Mouse (Mus musculus): ENCODE measurements around the gene Dap. TPM values are rescaled to one million over a fixed set of nuclear protein-coding genes. Genes with fewer than 3 reads are reported as not detected.

Dap gene
- polyA plus RNA-seq, 1 experiment from 2014 or later: 112 TPM

- Histone ChIP-seq H3K4me3 (no peak overlapping the region), H3K4me2 (no peak overlapping the region), H3K27me3 (no peaks in the 10 kb centered on the region), H3K27ac (no peak overlapping the region), H3K9me3 (no peaks in the 10 kb centered on the region), H3K36me3 (no peaks in the 10 kb centered on the region), H3K4me1 (no peaks in the 10 kb centered on the region), H3K9ac (no peak overlapping the region)
- ATAC-seq (ENCODE audit: insufficient number of reproducible peaks, low FRiP score, low TSS enrichment, low read depth): no peak
- WGBS: 67% methylated on average over 2 of the region's 2 CpGs
Observed at GRCm38 (mm10) chr15:31312001-31312400, 87.9 kb downstream of the Dap start.

GRCm38 (mm10) chr15:31315630-31316231, 91.6 kb downstream of the Dap start:
- Histone ChIP-seq H3K4me2 (no peak overlapping the region), H3K27ac (no peak overlapping the region), H3K9ac (no peak overlapping the region), H3K9me3 (no peaks in the 10 kb centered on the region), H3K4me1 (peaks cover 16% of the 10 kb centered on the region), H3K27me3 (no peaks in the 10 kb centered on the region), H3K4me3 (no peak overlapping the region), H3K36me3 (no peaks in the 10 kb centered on the region)
- peak; percentile 75; the same call in 1 of the 2 replicates for ATAC-seq (ENCODE audit: insufficient number of reproducible peaks, low FRiP score, low TSS enrichment, low read depth)
- WGBS: 5% methylated on average over 5 of the region's 5 CpGs

- H3K4me2 ChIP-seq: no peak overlapping the region
- H3K4me1 ChIP-seq: peaks cover 16% of the 10 kb centered on the region
- no peak for ATAC-seq (ENCODE audit: insufficient number of reproducible peaks, low FRiP score, low TSS enrichment, low read depth)
- H3K36me3 ChIP-seq: no peaks in the 10 kb centered on the region
- no peak overlapping the region for H3K27ac ChIP-seq
- no peak overlapping the region for H3K4me3 ChIP-seq
- H3K9me3 ChIP-seq: no peaks in the 10 kb centered on the region
- H3K27me3 ChIP-seq: no peaks in the 10 kb centered on the region
- WGBS: 89% methylated on average over 3 of the region's 3 CpGs
- H3K9ac ChIP-seq: no peak overlapping the region
Observed at GRCm38 (mm10) chr15:31317056-31317805, 93.1 kb downstream of the Dap start.

GRCm38 (mm10) chr15:31318158-31318955, 94.2 kb downstream of the Dap start:
- Histone ChIP-seq H3K36me3 (no peaks in the 10 kb centered on the region), H3K27me3 (no peaks in the 10 kb centered on the region), H3K27ac (peak overlapping the region; percentile 67), H3K4me2 (no peak overlapping the region), H3K4me1 (peaks cover 16% of the 10 kb centered on the region), H3K4me3 (no peak overlapping the region), H3K9me3 (no peaks in the 10 kb centered on the region), H3K9ac (no peak overlapping the region)
- ATAC-seq (ENCODE audit: insufficient number of reproducible peaks, low FRiP score, low TSS enrichment, low read depth): no peak
- WGBS: 18% methylated on average over 6 of the region's 6 CpGs

GRCm38 (mm10) chr15:31319046-31319445, 94.9 kb downstream of the Dap start:
- Histone ChIP-seq H3K27me3 (no peaks in the 10 kb centered on the region), H3K4me2 (no peak overlapping the region), H3K9ac (no peak overlapping the region), H3K4me1 (peaks cover 16% of the 10 kb centered on the region), H3K4me3 (no peak overlapping the region), H3K9me3 (no peaks in the 10 kb centered on the region), H3K36me3 (no peaks in the 10 kb centered on the region), H3K27ac (no peak overlapping the region; the same call in 1 of the 2 replicates)
- 65% methylated on average over 4 of the region's 4 CpGs for WGBS
- no peak for ATAC-seq (ENCODE audit: insufficient number of reproducible peaks, low FRiP score, low TSS enrichment, low read depth)

- H3K9ac ChIP-seq: no peak overlapping the region
- no peak overlapping the region for H3K4me3 ChIP-seq
- no peaks in the 10 kb centered on the region for H3K9me3 ChIP-seq
- WGBS: 48% methylated on average over 12 of the region's 12 CpGs
- H3K27me3 ChIP-seq: no peaks in the 10 kb centered on the region
- no peak for ATAC-seq (ENCODE audit: insufficient number of reproducible peaks, low FRiP score, low TSS enrichment, low read depth)
- no peak overlapping the region for H3K27ac ChIP-seq
- H3K36me3 ChIP-seq: no peaks in the 10 kb centered on the region
- H3K4me1 ChIP-seq: peaks cover 16% of the 10 kb centered on the region
- H3K4me2 ChIP-seq: no peak overlapping the region
Observed at GRCm38 (mm10) chr15:31320598-31321377, 96.7 kb downstream of the Dap start.

- no peaks in the 10 kb centered on the region for H3K27me3 ChIP-seq
- no peak overlapping the region for H3K27ac ChIP-seq
- H3K4me2 ChIP-seq: no peak overlapping the region
- WGBS: 85% methylated on average over 4 of the region's 4 CpGs
- H3K4me3 ChIP-seq: no peak overlapping the region
- peaks cover 8% of the 10 kb centered on the region; the same call in 1 of the 2 replicates for H3K4me1 ChIP-seq
- H3K36me3 ChIP-seq: no peaks in the 10 kb centered on the region
- no peak overlapping the region for H3K9ac ChIP-seq
- no peaks in the 10 kb centered on the region for H3K9me3 ChIP-seq
- no peak for ATAC-seq (ENCODE audit: insufficient number of reproducible peaks, low FRiP score, low TSS enrichment, low read depth)
Observed at GRCm38 (mm10) chr15:31323684-31324083, 99.6 kb downstream of the Dap start.

Other genes starting within 250 kb of the Dap start
- 0.57 and 0.61 TPM in 2 replicates for gene Ankrd33b, start 143.4 kb downstream of the Dap start, polyA plus RNA-seq (2015; fragmentation: Nextera tagmentation; extraction: Ambion mirVana)
- 1.2 TPM in 2 replicates for gene Ropn1l, start 229.4 kb downstream of the Dap start, polyA plus RNA-seq (2015; fragmentation: Nextera tagmentation; extraction: Ambion mirVana)